Mouse (Mus musculus) embryo, embryonic 9.5 days (tissue): ENCODE data around the gene Itih4.

Experiments
- DNase-seq: peaks from one replicate; pipeline ENCODE4 v3.0.0-alpha.2; 2017; ENCODE audit errors: extremely low spot score

Gene Itih4

GRCm38 (mm10) chr14:30879794-30880193 lies 6.5 kb upstream of the Itih4 start:
- no peak for DNase-seq

- DNase-seq: no peak
Observed at GRCm38 (mm10) chr14:30880251-30880650, 6.0 kb upstream of the Itih4 start.

GRCm38 (mm10) chr14:30880811-30881717 lies 5.2 kb upstream of the Itih4 start:
- no peak for DNase-seq

GRCm38 (mm10) chr14:30881718-30882108 lies 4.6 kb upstream of the Itih4 start:
- no peak for DNase-seq

- no peak for DNase-seq
Observed at GRCm38 (mm10) chr14:30885298-30885697, 978 bp upstream of the Itih4 start.

- DNase-seq: no peak
Observed at GRCm38 (mm10) chr14:30888271-30888732, 2.0 kb downstream of the Itih4 start.

GRCm38 (mm10) chr14:30899972-30900371 lies 13.7 kb downstream of the Itih4 start:
- DNase-seq: no peak

- no peak for DNase-seq
Observed at GRCm38 (mm10) chr14:30902628-30903027, 16.4 kb downstream of the Itih4 start.

GRCm38 (mm10) chr14:30903036-30903435 lies 16.8 kb downstream of the Itih4 start:
- no peak for DNase-seq

GRCm38 (mm10) chr14:30904307-30904706 lies 18.0 kb downstream of the Itih4 start:
- DNase-seq: no peak

- no peak for DNase-seq
Observed at GRCm38 (mm10) chr14:30906001-30906400, 19.7 kb downstream of the Itih4 start.

GRCm38 (mm10) chr14:30907814-30908265 lies 21.6 kb downstream of the Itih4 start:
- no peak for DNase-seq

GRCm38 (mm10) chr14:30911141-30911540 lies 24.9 kb downstream of the Itih4 start:
- DNase-seq: no peak

GRCm38 (mm10) chr14:30912641-30913040 lies 26.4 kb downstream of the Itih4 start:
- no peak for DNase-seq

- no peak for DNase-seq
Observed at GRCm38 (mm10) chr14:30913404-30913803, 27.1 kb downstream of the Itih4 start.

GRCm38 (mm10) chr14:30916516-30916915 lies 30.2 kb downstream of the Itih4 start:
- no peak for DNase-seq

- DNase-seq: no peak
Observed at GRCm38 (mm10) chr14:30922053-30922670, 35.9 kb downstream of the Itih4 start.

- no peak for DNase-seq
Observed at GRCm38 (mm10) chr14:30923375-30924105, 37.3 kb downstream of the Itih4 start, which contains the start of gene Itih3. TSS of gene Itih3 (minus strand) at chr14:30923760.

GRCm38 (mm10) chr14:30925492-30925891 lies 39.2 kb downstream of the Itih4 start:
- no peak for DNase-seq

- DNase-seq: no peak
Observed at GRCm38 (mm10) chr14:30930386-30930785, 44.1 kb downstream of the Itih4 start.

- DNase-seq: no peak
Observed at GRCm38 (mm10) chr14:30933351-30933750, 47.1 kb downstream of the Itih4 start.

- no peak for DNase-seq
Observed at GRCm38 (mm10) chr14:30942254-30942653, 56.0 kb downstream of the Itih4 start.
